Mouse (Mus musculus): ENCODE measurements at regions not wholly inside any gene's neighbourhood (a gene's known extent, or its start where the extent isn't known, plus 50 kb on each side); places are given as distances from the start of the nearest gene placed in this dataset.

- H3K9me3 ChIP-seq (ENCODE audit: control insufficient read depth, low read length): no peaks in the 10 kb centered on the region
These were observed 62.2 kb downstream of the Ttc32 start for GRCm38 (mm10) chr12:9091951-9092350.

DNA sequence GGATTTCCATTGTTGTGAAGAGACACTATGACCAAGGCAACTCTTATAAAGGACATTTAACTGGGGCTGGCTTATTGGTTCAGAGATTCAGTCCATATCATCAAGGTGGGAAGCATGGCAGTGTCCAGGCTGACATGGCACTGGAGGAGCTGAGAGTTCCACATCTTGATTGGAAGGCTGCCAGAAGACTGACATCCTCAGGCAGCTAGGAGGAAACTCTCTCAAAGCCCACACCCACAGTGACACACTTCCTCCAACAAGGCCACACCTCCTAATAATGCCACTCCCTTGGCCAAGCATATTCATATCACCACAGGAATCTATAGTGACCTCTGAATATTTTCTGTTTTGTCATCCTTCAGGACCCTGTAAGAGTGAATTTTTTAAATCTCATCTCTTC, 65.3 kb downstream of the Ttc32 start:
- H3K27me3 ChIP-seq (ENCODE audit: control insufficient read depth, insufficient read depth, low read length): no peaks in the 10 kb centered on the region
- no peak overlapping the region for H3K4me3 ChIP-seq (ENCODE audit: low read length)
- no peak overlapping the region for H3K27ac ChIP-seq (ENCODE audit: low read depth, low read length)
- H3K4me2 ChIP-seq (replicated peaks; ENCODE audit: low read depth, low read length): no peak overlapping the region
- H3K36me3 ChIP-seq (ENCODE audit: control insufficient read depth, insufficient read depth, low read length): no peaks in the 10 kb centered on the region
- H3K9me3 ChIP-seq (ENCODE audit: control insufficient read depth, low read length): no peaks in the 10 kb centered on the region
- no peak overlapping the region for H3K9ac ChIP-seq (ENCODE audit: low read depth, low read length)
- H3K4me1 ChIP-seq (ENCODE audit: control insufficient read depth, insufficient read depth, low read length): no peaks in the 10 kb centered on the region
- ATAC-seq (ENCODE audit: low FRiP score, low TSS enrichment): no peak

More at GRCm38 (mm10) chr12:9091951-9092350, 62.2 kb downstream of the Ttc32 start:
- Histone ChIP-seq H3K27me3 (ENCODE audit: control insufficient read depth, insufficient read depth, low read length) (no peaks in the 10 kb centered on the region), H3K4me1 (ENCODE audit: control insufficient read depth, insufficient read depth, low read length) (no peaks in the 10 kb centered on the region), H3K27ac (ENCODE audit: low read depth, low read length) (no peak overlapping the region), H3K36me3 (ENCODE audit: control insufficient read depth, insufficient read depth, low read length) (no peaks in the 10 kb centered on the region), H3K9ac (ENCODE audit: low read depth, low read length) (no peak overlapping the region), H3K4me2 (replicated peaks; ENCODE audit: low read depth, low read length) (no peak overlapping the region), H3K4me3 (ENCODE audit: low read length) (no peak overlapping the region)
- 90% methylated on average over 6 of the region's 6 CpGs for WGBS
- ATAC-seq (ENCODE audit: low FRiP score, low TSS enrichment): no peak

GRCm38 (mm10) chr12:9106416-9106815, 76.6 kb downstream of the Ttc32 start:
- no peak overlapping the region for H3K4me2 ChIP-seq (replicated peaks; ENCODE audit: low read depth, low read length)
- ATAC-seq (ENCODE audit: low FRiP score, low TSS enrichment): peak; percentile 46; the same call in 1 of the 2 replicates
- H3K4me3 ChIP-seq (ENCODE audit: low read length): no peak overlapping the region
- H3K27ac ChIP-seq (ENCODE audit: low read depth, low read length): no peak overlapping the region
- H3K4me1 ChIP-seq (ENCODE audit: control insufficient read depth, insufficient read depth, low read length): no peaks in the 10 kb centered on the region
- WGBS: 28% methylated on average over 3 of the region's 3 CpGs
- H3K27me3 ChIP-seq (ENCODE audit: control insufficient read depth, insufficient read depth, low read length): no peaks in the 10 kb centered on the region
- no peaks in the 10 kb centered on the region for H3K36me3 ChIP-seq (ENCODE audit: control insufficient read depth, insufficient read depth, low read length)
- H3K9me3 ChIP-seq (ENCODE audit: control insufficient read depth, low read length): no peaks in the 10 kb centered on the region
- H3K9ac ChIP-seq (ENCODE audit: low read depth, low read length): no peak overlapping the region

DNA sequence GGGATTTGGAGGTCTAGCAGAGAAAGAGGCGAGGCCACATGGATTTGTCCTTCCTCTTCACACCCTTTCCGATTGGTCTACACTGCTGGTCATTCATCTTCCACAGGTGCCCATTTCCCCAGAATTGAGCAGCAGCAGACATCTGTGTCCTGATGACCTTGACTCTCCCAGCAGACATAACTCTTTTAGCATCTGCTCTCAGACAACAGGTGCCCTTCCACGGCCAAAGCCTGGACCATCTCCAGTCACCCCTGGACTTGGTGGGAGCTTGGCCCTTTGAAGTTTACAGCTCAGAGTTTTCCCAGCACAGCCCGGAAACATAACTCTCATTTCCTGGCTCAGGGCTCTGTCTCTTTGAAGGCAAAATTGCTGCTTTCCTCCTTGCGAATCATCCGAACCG, 80.0 kb downstream of the Ttc32 start:
- Histone ChIP-seq H3K4me3 (ENCODE audit: low read length) (no peak overlapping the region), H3K4me1 (ENCODE audit: control insufficient read depth, insufficient read depth, low read length) (no peaks in the 10 kb centered on the region), H3K9me3 (ENCODE audit: control insufficient read depth, low read length) (no peaks in the 10 kb centered on the region), H3K4me2 (replicated peaks; ENCODE audit: low read depth, low read length) (no peak overlapping the region), H3K36me3 (ENCODE audit: control insufficient read depth, insufficient read depth, low read length) (no peaks in the 10 kb centered on the region), H3K27ac (ENCODE audit: low read depth, low read length) (no peak overlapping the region), H3K27me3 (ENCODE audit: control insufficient read depth, insufficient read depth, low read length) (no peaks in the 10 kb centered on the region), H3K9ac (ENCODE audit: low read depth, low read length) (no peak overlapping the region)
- 32% methylated on average over 7 of the region's 7 CpGs for WGBS
- ATAC-seq (ENCODE audit: low FRiP score, low TSS enrichment): no peak

DNA sequence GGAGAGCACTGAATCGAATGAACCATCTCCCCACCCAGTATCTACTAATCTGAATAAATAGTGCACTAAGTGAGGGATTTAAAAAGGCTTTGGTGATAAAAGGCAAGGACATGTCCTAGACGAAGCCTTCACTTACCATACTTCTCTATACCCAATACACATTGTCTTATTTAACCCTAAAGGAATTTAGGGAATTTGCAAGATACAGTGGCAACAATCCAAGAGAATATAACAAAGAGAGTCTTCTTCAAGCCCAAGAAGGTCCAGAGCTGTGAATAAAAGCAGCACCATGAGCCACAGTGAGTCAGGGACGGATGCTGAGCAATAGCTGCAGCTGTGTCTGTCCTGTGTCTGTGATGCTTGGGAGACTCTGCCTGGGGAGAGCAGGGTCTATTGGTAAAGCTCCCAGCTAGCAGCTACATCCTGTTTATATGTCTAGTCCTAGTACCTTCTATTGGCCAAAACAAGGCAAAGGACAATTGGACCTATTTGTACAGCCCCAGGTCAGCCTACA, 82.4 kb downstream of the Ttc32 start:
- Histone ChIP-seq H3K27ac (ENCODE audit: low read depth, low read length) (no peak overlapping the region), H3K4me1 (ENCODE audit: control insufficient read depth, insufficient read depth, low read length) (no peaks in the 10 kb centered on the region), H3K9me3 (ENCODE audit: control insufficient read depth, low read length) (no peaks in the 10 kb centered on the region), H3K4me2 (replicated peaks; ENCODE audit: low read depth, low read length) (no peak overlapping the region), H3K36me3 (ENCODE audit: control insufficient read depth, insufficient read depth, low read length) (no peaks in the 10 kb centered on the region), H3K27me3 (ENCODE audit: control insufficient read depth, insufficient read depth, low read length) (no peaks in the 10 kb centered on the region), H3K4me3 (ENCODE audit: low read length) (no peak overlapping the region), H3K9ac (ENCODE audit: low read depth, low read length) (no peak overlapping the region)
- WGBS: 79% methylated on average over 3 of the region's 3 CpGs
- ATAC-seq (ENCODE audit: low FRiP score, low TSS enrichment): no peak

DNA sequence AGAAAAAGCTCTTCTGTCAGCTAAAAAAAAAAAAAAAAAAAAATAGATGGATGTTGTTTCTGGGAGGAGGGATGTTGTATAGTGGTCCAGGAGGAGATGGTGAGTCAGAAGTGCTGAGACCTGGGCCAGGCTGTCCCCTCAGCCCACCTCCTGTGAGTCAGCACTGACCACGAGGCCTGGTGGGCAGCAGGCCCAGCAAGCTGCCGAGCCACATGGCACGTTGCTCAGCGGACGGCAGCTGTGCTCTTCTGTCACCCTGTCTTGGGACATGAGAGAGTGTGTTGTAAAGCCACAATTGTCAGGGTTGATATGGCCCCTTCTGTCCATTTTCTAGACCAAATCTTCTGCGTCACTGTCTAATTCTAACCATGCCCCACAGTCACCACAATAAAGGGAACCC, 83.9 kb downstream of the Ttc32 start:
- ATAC-seq (ENCODE audit: low FRiP score, low TSS enrichment): no peak
- H3K4me2 ChIP-seq (replicated peaks; ENCODE audit: low read depth, low read length): no peak overlapping the region
- no peak overlapping the region for H3K27ac ChIP-seq (ENCODE audit: low read depth, low read length)
- H3K9me3 ChIP-seq (ENCODE audit: control insufficient read depth, low read length): no peaks in the 10 kb centered on the region
- H3K9ac ChIP-seq (ENCODE audit: low read depth, low read length): no peak overlapping the region
- H3K36me3 ChIP-seq (ENCODE audit: control insufficient read depth, insufficient read depth, low read length): no peaks in the 10 kb centered on the region
- H3K27me3 ChIP-seq (ENCODE audit: control insufficient read depth, insufficient read depth, low read length): no peaks in the 10 kb centered on the region
- H3K4me3 ChIP-seq (ENCODE audit: low read length): no peak overlapping the region
- 57% methylated on average over 6 of the region's 6 CpGs for WGBS
- H3K4me1 ChIP-seq (ENCODE audit: control insufficient read depth, insufficient read depth, low read length): no peaks in the 10 kb centered on the region

DNA sequence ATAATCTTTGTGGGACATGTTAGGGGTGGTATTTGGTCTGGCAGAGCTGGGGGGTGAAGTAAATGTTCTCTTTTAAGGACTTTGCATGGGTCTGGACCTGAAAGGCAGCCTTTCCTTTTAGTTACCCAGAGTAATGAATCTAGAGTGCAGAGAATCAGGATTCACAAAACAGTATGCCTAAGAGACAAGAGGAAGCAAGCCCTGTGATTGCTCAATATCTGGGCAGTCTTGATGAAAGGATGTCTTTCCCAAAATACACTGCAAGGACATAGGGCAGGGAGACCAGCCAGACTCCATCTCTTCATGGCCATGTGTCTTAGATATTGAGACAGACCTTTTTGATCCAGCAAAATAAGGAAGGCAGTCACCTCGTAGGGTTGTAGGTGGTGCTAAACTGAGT, 84.3 kb downstream of the Ttc32 start:
- ATAC-seq (ENCODE audit: low FRiP score, low TSS enrichment): no peak
- Histone ChIP-seq H3K9ac (ENCODE audit: low read depth, low read length) (no peak overlapping the region), H3K4me3 (ENCODE audit: low read length) (no peak overlapping the region), H3K4me1 (ENCODE audit: control insufficient read depth, insufficient read depth, low read length) (no peaks in the 10 kb centered on the region), H3K27ac (ENCODE audit: low read depth, low read length) (no peak overlapping the region), H3K27me3 (ENCODE audit: control insufficient read depth, insufficient read depth, low read length) (no peaks in the 10 kb centered on the region), H3K4me2 (replicated peaks; ENCODE audit: low read depth, low read length) (no peak overlapping the region), H3K9me3 (ENCODE audit: control insufficient read depth, low read length) (no peaks in the 10 kb centered on the region), H3K36me3 (ENCODE audit: control insufficient read depth, insufficient read depth, low read length) (no peaks in the 10 kb centered on the region)
- WGBS: 97% methylated on average over 1 of the region's 1 CpGs

DNA sequence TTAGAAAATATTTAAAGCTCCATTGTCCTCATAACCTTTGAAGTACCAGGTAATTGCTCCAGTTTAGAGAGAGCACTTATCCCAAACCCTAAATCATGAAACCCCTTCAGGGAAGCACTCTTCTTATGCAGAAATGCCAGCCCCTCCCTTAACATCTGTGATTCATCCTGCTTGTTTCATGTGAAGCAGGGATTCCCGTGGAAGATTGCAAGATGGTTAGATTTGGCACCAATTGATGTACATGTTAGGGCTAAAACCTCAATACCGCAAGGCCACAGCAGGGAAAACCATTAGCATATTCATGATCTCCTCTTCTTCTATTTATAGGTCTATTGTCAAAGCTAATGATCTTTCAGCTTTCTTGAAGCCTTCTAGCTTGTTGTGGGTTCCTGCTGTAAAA, 88.8 kb downstream of the Ttc32 start:
- no peak for ATAC-seq (ENCODE audit: low FRiP score, low TSS enrichment)

GRCm38 (mm10) chr12:9127931-9128550, 98.2 kb downstream of the Ttc32 start:
- no peak overlapping the region for H3K4me2 ChIP-seq (replicated peaks; ENCODE audit: low read depth, low read length)
- no peak overlapping the region for H3K9ac ChIP-seq (ENCODE audit: low read depth, low read length)
- H3K36me3 ChIP-seq (ENCODE audit: control insufficient read depth, insufficient read depth, low read length): no peaks in the 10 kb centered on the region
- H3K27ac ChIP-seq (ENCODE audit: low read depth, low read length): no peak overlapping the region; the same call in 1 of the 2 replicates
- H3K9me3 ChIP-seq (ENCODE audit: control insufficient read depth, low read length): no peaks in the 10 kb centered on the region
- no peaks in the 10 kb centered on the region for H3K27me3 ChIP-seq (ENCODE audit: control insufficient read depth, insufficient read depth, low read length)
- ATAC-seq (ENCODE audit: low FRiP score, low TSS enrichment): no peak
- H3K4me3 ChIP-seq (ENCODE audit: low read length): no peak overlapping the region
- 87% methylated on average over 10 of the region's 10 CpGs for WGBS
- no peaks in the 10 kb centered on the region for H3K4me1 ChIP-seq (ENCODE audit: control insufficient read depth, insufficient read depth, low read length)

More for the DNA sequence above, 88.8 kb downstream of the Ttc32 start:
- Histone ChIP-seq H3K4me3 (ENCODE audit: low read length) (no peak overlapping the region), H3K4me2 (replicated peaks; ENCODE audit: low read depth, low read length) (no peak overlapping the region), H3K27me3 (ENCODE audit: control insufficient read depth, insufficient read depth, low read length) (no peaks in the 10 kb centered on the region), H3K9ac (ENCODE audit: low read depth, low read length) (no peak overlapping the region), H3K9me3 (ENCODE audit: control insufficient read depth, low read length) (no peaks in the 10 kb centered on the region), H3K36me3 (ENCODE audit: control insufficient read depth, insufficient read depth, low read length) (no peaks in the 10 kb centered on the region), H3K4me1 (ENCODE audit: control insufficient read depth, insufficient read depth, low read length) (no peaks in the 10 kb centered on the region), H3K27ac (ENCODE audit: low read depth, low read length) (no peak overlapping the region)
- 48% methylated on average over 2 of the region's 2 CpGs for WGBS

Data from kidney, embryonic 14.5 days (tissue).